Mouse (Mus musculus): ENCODE data around the gene Elmo1.

DNA sequence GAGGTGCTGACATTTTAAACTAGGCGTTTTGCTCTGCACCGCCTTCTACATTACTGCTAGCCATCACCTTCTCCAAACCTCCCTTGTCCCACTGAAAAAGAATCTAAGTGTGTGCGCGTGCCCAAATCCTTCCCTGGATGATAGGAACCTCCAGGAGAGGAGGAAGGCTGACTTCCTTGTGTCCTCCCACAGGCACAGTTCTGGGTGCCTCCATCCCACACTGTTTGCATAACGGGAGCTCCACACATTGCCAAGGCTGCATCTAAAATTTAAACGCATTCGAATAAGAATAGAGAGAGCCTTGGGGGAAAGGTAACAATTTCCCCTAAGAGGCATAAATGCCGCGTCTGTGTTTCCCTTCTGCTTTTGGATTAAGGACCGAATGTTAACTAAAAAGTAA is 18.6 kb downstream of the Elmo1 start:
- TF ChIP-seq CTCF (IDR thresholded peaks at IDR 0.05; ENCODE audit: control insufficient read depth, insufficient read depth, insufficient read length) (no peak), FOSL1 (IDR thresholded peaks at IDR 0.05; ENCODE audit: insufficient read depth, low read length, poor library complexity, severe bottlenecking) (no peak), MAX (IDR thresholded peaks at IDR 0.05) (no peak), USF1 (IDR thresholded peaks at IDR 0.05; ENCODE audit: low read depth) (no peak), MYOG (IDR thresholded peaks at IDR 0.05; ENCODE audit: control insufficient read depth, extremely low read depth, insufficient read length) (no peak), CEBPB (IDR thresholded peaks at IDR 0.05; ENCODE audit: low read depth) (no peak)

Measured in C2C12 (cell line).